Mouse (Mus musculus) intestine, embryonic 15.5 days (tissue): Measurements from ENCODE around the gene Parp8. TPM values are rescaled to one million over a fixed set of nuclear protein-coding genes. Genes with fewer than 3 reads are reported as not detected.
"Not testable (repeated sequence)": the region's sequence is repeated elsewhere in the genome, so short reads cannot be mapped to it uniquely, and the experiment has no call there.

Experiments
- ATAC-seq: fragments of 200-750 bp; cut with Nextera tagmentation; 2 replicates; pipeline ENCODE4 v1.8.0; 2017; ENCODE audit warnings: moderate TSS enrichment, moderate library complexity
- H3K27ac ChIP-seq: fragments of 300-500 bp; sonication (generic); 2 replicates; pipeline ENCODE4 v1.5.1; 2015; ENCODE audit warnings: mild to moderate bottlenecking, inconsistent platforms
- H3K27me3 ChIP-seq: fragments of 300-500 bp; sonication (generic); replicated peaks from 2 replicates; pipeline ENCODE4 v1.6.1; 2015; ENCODE audit warnings: inconsistent platforms
- H3K36me3 ChIP-seq: fragments of 300-500 bp; sonication (generic); 2 replicates; pipeline ENCODE4 v1.6.1; 2015; ENCODE audit warnings: inconsistent platforms
- H3K4me1 ChIP-seq: fragments of 300-500 bp; sonication (generic); replicated peaks from 2 replicates; pipeline ENCODE4 v1.6.1; 2015; ENCODE audit warnings: inconsistent platforms
- H3K4me2 ChIP-seq: fragments of 300-500 bp; sonication (generic); replicated peaks from 2 replicates; pipeline ENCODE4 v1.6.1; 2015; ENCODE audit warnings: mild to moderate bottlenecking, inconsistent platforms
- H3K4me3 ChIP-seq: fragments of 300-500 bp; sonication (generic); replicated peaks from 2 replicates; pipeline ENCODE4 v1.5.1; 2015; ENCODE audit warnings: inconsistent platforms
- H3K9ac ChIP-seq: fragments of 300-500 bp; sonication (generic); 2 replicates; pipeline ENCODE4 v1.6.1; 2015; ENCODE audit warnings: inconsistent platforms
- H3K9me3 ChIP-seq: fragments of 300-500 bp; sonication (generic); 2 replicates; pipeline ENCODE4 v1.6.1; 2016; ENCODE audit warnings: inconsistent platforms
- WGBS: fragments of 180-500 bp; shearing (Covaris S2); methylation state at CpG from one replicate; pipeline ENCODE4 v1.1.7; 2015; 5-methylcytosine and 5-hydroxymethylcytosine counted together
- polyA plus RNA-seq: library from polyadenylated mRNA; unstranded; fragments of >200 nt; fragmentation: Nextera tagmentation; extraction: Ambion mirVana; gene quantifications from 2 replicates; pipeline ENCODE4 v1.2.1, GENCODE M21; 2015

The Parp8 gene
- polyA plus RNA-seq, 1 experiment from 2014 or later = 8.8 TPM

DNA sequence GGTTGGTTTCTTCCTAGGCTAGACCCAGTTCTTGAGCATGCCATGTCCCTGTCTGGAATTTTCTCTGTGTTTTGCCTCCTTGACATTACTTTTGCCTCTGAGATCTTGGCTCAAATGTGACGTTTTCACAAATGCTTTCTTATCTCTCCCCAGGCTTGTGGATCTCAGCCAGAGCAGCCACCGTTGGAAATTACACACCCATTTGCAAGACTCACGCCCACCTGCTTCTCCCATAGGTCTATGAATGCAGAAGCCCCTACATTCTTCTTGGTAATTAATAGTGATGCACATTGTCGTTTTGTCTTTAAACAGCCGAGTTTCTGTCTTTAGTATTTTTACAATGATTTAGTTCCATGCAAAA lies 77.1 kb downstream of the Parp8 start:
- WGBS = 62% methylated on average over 5 of the region's 5 CpGs
- H3K27ac ChIP-seq = no peak overlapping the region

DNA sequence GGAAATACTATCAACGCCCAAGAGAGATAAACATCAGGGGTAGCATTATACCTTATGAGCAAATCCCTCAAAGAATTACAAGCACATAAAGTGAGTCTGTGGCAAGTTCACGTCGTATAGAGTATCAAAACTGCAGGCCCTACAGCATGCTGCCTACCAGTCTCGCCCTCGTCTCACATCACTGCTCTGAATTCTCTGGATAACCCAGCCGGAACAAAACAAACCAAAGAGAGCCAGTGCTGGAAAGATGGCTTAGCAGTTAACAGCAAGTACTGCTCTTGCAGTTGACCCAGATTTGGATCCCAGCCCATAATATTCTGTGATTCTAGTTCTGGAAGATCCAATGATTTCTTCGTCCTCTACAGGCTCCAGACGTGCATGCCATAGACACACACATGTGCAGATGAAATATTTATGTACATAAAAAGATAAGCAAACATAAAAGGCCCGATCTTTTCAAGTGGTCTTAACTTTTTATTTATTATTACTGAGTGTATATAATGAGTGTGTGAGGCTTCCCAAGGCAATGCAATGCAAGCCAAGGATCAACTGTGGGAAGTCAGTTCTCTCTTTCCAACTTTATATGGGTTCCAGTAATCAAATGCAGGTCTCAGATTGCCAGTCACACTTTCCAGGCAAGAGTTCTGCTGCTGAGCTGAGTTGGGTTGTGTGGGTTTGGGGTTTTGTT lies 77.6 kb downstream of the Parp8 start:
- H3K4me3 ChIP-seq = no peak overlapping the region
- no peak overlapping the region for H3K9ac ChIP-seq
- no peaks in the 10 kb centered on the region for H3K27me3 ChIP-seq
- H3K4me1 ChIP-seq = no peaks in the 10 kb centered on the region
- 66% methylated on average over 9 of the region's 9 CpGs for WGBS
- ATAC-seq = no peak
- H3K4me2 ChIP-seq = no peak overlapping the region
- H3K36me3 ChIP-seq = no peaks in the 10 kb centered on the region
- no peak overlapping the region for H3K27ac ChIP-seq
- no peaks in the 10 kb centered on the region for H3K9me3 ChIP-seq

More for the DNA sequence above, 77.1 kb downstream of the Parp8 start:
- H3K9ac ChIP-seq = no peak overlapping the region
- no peak overlapping the region for H3K4me3 ChIP-seq
- H3K36me3 ChIP-seq = no peaks in the 10 kb centered on the region
- H3K27me3 ChIP-seq = no peaks in the 10 kb centered on the region
- no peaks in the 10 kb centered on the region for H3K9me3 ChIP-seq
- no peak for ATAC-seq
- H3K4me2 ChIP-seq = no peak overlapping the region
- H3K4me1 ChIP-seq = no peaks in the 10 kb centered on the region

DNA sequence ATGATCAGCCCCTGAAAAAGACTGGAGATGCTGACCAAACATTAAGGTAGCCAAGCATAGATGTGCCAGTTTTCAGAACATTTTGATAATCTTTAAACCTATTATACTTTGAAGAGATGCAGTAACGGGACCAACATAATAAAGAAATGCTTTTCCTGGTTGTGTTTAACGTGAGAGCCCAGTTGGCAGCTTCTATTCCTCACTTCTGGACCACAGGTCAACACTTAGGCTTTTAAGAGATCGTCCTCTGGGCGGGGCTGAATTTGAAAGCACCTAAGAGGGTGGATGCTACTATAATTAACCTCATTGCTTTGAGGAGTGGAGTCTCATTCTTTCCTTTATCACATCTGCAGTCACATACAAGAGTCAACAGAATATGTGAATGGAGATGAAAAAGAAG lies 78.8 kb downstream of the Parp8 start:
- no peaks in the 10 kb centered on the region for H3K9me3 ChIP-seq
- no peak for ATAC-seq
- no peak overlapping the region for H3K27ac ChIP-seq
- H3K4me3 ChIP-seq = no peak overlapping the region
- 74% methylated on average over 4 of the region's 4 CpGs for WGBS
- no peaks in the 10 kb centered on the region for H3K36me3 ChIP-seq
- no peak overlapping the region for H3K9ac ChIP-seq
- H3K4me1 ChIP-seq = no peaks in the 10 kb centered on the region
- no peak overlapping the region for H3K4me2 ChIP-seq
- no peaks in the 10 kb centered on the region for H3K27me3 ChIP-seq

DNA sequence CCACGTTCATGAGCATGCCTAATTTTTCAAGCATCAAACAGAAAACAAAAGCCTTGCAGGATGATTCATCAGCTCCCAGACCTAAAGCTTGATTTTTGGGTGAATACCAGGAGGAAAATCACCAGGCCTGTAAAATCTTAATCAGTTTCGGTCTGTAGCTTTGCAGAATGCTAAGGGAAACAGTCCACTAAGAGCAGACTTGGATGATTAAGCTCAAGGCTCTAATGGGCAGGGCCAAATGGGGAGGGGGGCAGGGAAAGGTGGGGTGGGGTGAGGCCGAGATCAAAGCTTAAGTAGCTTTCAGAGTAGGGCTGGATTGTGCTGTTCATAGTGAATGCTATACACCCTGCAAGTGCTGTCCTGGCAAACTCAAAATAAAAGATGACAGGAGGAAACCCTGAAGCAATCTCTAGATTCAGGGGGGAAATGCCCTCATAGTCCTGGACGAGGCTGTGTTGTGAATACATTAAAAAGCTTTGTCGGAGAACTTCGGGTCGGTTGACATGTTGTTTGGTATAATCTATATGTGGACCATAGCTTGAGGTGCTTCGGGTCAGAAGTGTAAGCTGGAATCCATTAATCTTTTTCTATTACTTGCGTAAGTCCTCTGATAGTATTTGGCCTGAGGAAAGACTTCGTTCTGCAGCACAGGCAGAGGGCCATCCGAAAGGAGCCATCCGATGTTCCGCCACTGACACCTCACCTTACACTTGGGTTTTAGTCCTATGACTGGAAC lies 83.9 kb downstream of the Parp8 start:
- no peaks in the 10 kb centered on the region for H3K36me3 ChIP-seq
- H3K4me1 ChIP-seq = no peaks in the 10 kb centered on the region
- no peak for ATAC-seq
- WGBS = 60% methylated on average over 13 of the region's 13 CpGs
- no peak overlapping the region for H3K27ac ChIP-seq
- no peak overlapping the region for H3K4me3 ChIP-seq
- no peaks in the 10 kb centered on the region for H3K9me3 ChIP-seq
- H3K27me3 ChIP-seq = no peaks in the 10 kb centered on the region
- no peak overlapping the region for H3K9ac ChIP-seq
- no peak overlapping the region for H3K4me2 ChIP-seq

DNA sequence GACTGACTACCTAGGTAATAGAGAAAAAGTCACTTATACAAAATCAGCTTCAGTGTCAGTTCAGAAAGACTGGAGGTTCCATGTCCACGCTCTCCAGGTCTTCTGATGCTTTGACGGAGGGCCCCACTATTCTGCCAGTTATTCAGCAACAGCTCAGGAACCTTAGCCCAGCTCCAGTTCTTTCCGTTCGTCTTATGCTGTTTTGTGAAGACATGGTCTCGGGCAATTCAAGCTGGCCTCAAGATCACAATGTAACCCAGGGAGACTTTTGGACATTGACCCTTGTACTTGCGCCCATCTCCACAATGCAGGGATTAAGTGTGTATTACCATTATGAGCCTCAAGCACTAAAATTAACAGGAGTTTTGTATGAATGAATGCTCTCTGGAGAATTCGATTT lies 84.6 kb downstream of the Parp8 start:
- no peak overlapping the region for H3K4me2 ChIP-seq
- 87% methylated on average over 7 of the region's 7 CpGs for WGBS
- no peak overlapping the region for H3K9ac ChIP-seq
- no peak overlapping the region for H3K27ac ChIP-seq
- ATAC-seq = no peak
- H3K4me1 ChIP-seq = no peaks in the 10 kb centered on the region
- H3K9me3 ChIP-seq = no peaks in the 10 kb centered on the region
- no peaks in the 10 kb centered on the region for H3K27me3 ChIP-seq
- no peaks in the 10 kb centered on the region for H3K36me3 ChIP-seq
- no peak overlapping the region for H3K4me3 ChIP-seq

DNA sequence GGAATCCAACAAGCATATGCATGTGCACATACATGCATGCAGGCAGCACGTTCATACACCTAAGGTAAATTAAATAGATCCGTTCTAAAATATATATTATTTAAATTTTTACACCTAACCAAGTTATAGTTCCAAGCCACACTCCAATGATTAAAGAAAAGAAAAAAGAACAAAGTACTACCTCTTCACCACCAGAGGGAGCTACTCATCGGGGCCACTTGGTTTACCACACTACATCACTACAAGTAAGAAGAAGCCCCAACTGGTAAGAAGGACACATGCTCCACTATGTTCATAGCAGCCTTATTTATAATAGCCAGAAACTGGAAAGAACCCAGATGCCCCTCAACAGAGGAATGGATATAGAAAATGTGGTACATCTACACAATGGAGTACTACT lies 88.3 kb downstream of the Parp8 start:
- H3K4me1 ChIP-seq, H3K27me3 ChIP-seq, H3K4me3 ChIP-seq, H3K36me3 ChIP-seq, H3K27ac ChIP-seq, H3K4me2 ChIP-seq, ATAC-seq, H3K9ac ChIP-seq, H3K9me3 ChIP-seq: not testable (repeated sequence)
- 92% methylated on average over 3 of the region's 3 CpGs for WGBS

DNA sequence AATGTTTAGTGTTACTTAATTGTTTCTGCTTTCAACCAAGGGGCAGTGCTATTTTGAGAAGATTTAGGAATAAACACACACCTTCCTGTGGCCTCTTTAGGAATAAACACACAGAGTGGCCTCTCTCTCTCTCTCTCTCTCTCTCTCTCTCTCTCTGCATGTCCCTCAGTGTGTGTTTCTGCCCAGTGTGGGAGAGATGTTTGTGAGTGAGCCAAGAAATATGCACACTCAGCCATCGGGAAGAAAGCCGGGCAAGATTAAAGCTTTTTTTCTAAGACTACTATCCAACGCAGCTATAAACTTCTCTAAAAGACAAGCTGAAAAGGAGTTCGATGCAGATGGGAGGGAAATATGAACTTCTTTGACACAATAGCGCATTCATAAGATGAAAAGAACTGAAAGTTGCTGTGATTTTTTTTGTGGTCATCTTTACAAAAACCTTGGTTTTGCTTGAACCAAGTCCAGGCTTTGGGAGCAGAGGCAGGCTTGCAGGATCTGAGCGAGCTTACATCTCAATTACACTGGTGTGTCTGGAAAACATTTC lies 107.9 kb downstream of the Parp8 start:
- Histone ChIP-seq H3K4me2 (no peak overlapping the region), H3K4me1 (no peaks in the 10 kb centered on the region)
- ATAC-seq = no peak

DNA sequence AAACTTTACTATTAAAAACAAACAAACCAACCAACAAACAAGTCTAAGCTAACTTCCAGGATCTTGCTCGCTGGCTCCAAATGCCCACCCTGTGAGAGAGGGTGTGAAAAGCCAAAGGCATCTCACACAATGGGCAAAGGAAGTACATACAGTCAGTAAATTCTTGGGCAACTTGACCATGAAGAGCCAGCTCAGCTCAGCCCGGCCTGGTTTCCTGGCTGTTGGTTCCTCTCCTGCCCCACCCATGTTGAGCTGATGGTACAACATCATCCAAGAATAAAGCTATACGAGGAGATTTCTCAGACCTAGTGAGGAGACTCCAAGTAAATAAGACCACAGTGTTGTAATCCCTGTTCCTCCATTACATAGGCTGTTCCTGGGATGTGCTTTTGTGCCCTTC lies 117.1 kb downstream of the Parp8 start:
- Histone ChIP-seq H3K36me3 (no peaks in the 10 kb centered on the region), H3K4me3 (no peak overlapping the region), H3K27me3 (no peaks in the 10 kb centered on the region), H3K27ac (no peak overlapping the region), H3K9me3 (no peaks in the 10 kb centered on the region), H3K4me1 (no peaks in the 10 kb centered on the region), H3K9ac (no peak overlapping the region), H3K4me2 (no peak overlapping the region)
- ATAC-seq = no peak
- WGBS = 85% methylated on average over 3 of the region's 3 CpGs

More for the DNA sequence above, 107.9 kb downstream of the Parp8 start:
- Histone ChIP-seq H3K9me3 (no peaks in the 10 kb centered on the region), H3K27me3 (no peaks in the 10 kb centered on the region), H3K9ac (no peak overlapping the region), H3K36me3 (no peaks in the 10 kb centered on the region), H3K4me3 (no peak overlapping the region), H3K27ac (no peak overlapping the region)
- WGBS = 51% methylated on average over 6 of the region's 6 CpGs

DNA sequence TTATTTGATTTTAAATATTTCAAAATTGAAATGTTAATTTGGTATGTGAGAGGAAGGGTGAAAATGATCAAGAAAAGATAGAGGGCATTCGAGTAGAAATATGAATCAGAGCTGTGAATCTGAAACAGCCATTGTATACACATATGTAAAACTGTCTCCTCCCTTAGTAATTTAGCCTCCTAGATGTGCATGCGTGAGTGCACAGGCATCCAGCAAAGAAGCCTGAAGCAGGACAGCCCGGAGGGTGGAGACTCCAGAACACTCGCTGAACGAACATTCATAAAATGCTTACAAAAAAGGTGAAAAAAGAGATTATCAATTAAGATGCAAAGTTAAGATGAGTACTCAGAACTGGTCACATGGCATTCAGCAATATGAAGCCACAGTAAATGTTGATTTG lies 121.9 kb downstream of the Parp8 start:
- H3K36me3 ChIP-seq = no peaks in the 10 kb centered on the region
- no peak overlapping the region for H3K9ac ChIP-seq
- no peaks in the 10 kb centered on the region for H3K4me1 ChIP-seq
- no peaks in the 10 kb centered on the region for H3K9me3 ChIP-seq
- no peaks in the 10 kb centered on the region for H3K27me3 ChIP-seq
- 82% methylated on average over 5 of the region's 5 CpGs for WGBS
- no peak for ATAC-seq
- no peak overlapping the region for H3K27ac ChIP-seq
- no peak overlapping the region for H3K4me3 ChIP-seq
- H3K4me2 ChIP-seq = no peak overlapping the region

DNA sequence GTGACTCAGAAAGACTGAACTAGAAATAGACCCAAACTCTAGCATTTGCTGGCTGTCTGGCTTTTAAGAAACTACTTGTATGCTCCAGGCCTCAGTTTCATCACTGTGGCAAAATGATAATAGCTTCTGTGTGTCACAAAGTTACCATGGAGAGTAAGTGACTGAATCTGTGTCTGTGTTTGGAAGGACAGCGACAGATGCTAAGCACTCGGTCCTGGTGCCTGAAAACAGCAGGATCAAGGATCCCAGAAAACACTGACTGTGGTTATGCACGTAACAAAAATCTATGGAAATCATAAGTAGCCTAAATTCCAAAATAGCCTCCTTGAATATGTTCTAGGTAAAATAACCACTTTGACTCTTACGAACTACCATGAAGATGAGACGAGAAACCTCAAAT lies 126.9 kb downstream of the Parp8 start:
- no peaks in the 10 kb centered on the region for H3K27me3 ChIP-seq
- WGBS = 92% methylated on average over 5 of the region's 5 CpGs
- ATAC-seq = no peak
- no peaks in the 10 kb centered on the region for H3K36me3 ChIP-seq
- H3K27ac ChIP-seq = no peak overlapping the region
- H3K4me1 ChIP-seq = no peaks in the 10 kb centered on the region
- no peak overlapping the region for H3K4me2 ChIP-seq
- H3K4me3 ChIP-seq = no peak overlapping the region
- H3K9me3 ChIP-seq = no peaks in the 10 kb centered on the region
- H3K9ac ChIP-seq = no peak overlapping the region

DNA sequence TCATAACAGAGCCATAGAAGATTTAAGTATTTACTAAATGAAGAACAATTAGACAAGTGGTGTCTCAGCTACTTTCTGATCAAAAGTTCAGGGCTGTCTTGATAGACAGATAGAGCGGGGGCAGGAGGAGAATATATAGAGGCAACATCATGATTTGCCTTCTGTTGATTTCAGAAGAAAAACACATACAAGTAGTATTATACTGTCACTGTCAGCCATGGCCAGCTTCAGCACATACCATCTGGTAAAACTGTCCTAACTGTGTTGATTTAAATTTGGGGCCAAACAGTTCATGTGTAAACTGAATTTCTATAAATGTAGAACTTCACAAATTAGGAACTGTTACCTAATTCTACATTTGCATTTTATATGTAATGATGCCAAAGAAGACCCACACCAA lies 127.6 kb downstream of the Parp8 start:
- no peaks in the 10 kb centered on the region for H3K4me1 ChIP-seq
- H3K9me3 ChIP-seq = no peaks in the 10 kb centered on the region
- H3K27me3 ChIP-seq = no peaks in the 10 kb centered on the region
- H3K4me2 ChIP-seq = no peak overlapping the region
- H3K27ac ChIP-seq = no peak overlapping the region
- H3K9ac ChIP-seq = no peak overlapping the region
- no peaks in the 10 kb centered on the region for H3K36me3 ChIP-seq
- 90% methylated on average over 1 of the region's 1 CpGs for WGBS
- H3K4me3 ChIP-seq = no peak overlapping the region
- ATAC-seq = no peak

DNA sequence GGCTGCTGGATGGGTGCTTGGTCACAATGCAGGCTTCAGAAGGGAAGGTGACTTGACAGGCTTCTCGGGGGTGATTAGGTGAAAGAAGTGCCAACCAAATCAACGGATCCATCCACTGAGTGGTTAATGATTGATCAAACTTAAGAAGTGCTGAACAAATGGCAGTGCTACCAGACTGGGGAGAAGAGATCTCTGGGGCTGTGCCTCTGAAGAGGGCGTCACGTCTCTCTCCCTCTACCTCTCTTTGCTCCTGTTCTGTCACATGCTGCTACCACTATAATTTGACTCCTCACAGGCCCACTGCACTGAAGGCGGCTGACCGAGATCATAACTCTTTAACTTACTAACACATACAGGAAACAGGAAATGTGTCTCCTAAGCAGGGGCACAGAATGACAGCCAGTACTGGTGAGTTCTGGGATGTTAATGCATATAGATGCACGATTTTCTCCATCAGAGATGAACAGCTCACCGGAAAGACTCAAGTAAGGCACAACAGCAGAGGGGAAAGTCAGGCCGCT lies 140.9 kb downstream of the Parp8 start:
- peak; percentile 51 for ATAC-seq
- no peak overlapping the region for H3K4me2 ChIP-seq
- H3K9ac ChIP-seq = no peak overlapping the region
- H3K4me3 ChIP-seq = no peak overlapping the region
- H3K4me1 ChIP-seq = no peaks in the 10 kb centered on the region
- 45% methylated on average over 9 of the region's 9 CpGs for WGBS
- no peak overlapping the region for H3K27ac ChIP-seq
- H3K27me3 ChIP-seq = no peaks in the 10 kb centered on the region
- no peaks in the 10 kb centered on the region for H3K36me3 ChIP-seq
- H3K9me3 ChIP-seq = no peaks in the 10 kb centered on the region

DNA sequence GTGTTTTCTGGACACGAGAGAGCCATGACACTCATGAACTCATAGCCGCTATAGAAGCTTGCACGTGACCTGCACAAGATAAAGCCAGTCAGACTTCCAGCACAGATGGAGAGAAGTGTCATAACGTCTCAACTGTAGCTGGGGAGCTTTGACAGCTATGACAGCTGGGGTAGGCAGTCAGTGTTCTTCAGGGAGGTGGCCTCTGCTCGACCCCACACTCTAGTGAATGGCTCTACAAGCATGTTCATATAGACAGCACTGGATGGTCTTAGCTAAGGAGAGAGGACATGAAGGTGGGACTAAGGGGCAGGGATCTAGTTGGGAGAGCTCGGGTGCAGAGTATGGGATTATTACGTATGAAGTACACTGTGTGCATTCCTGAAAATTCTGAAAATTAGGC lies 143.1 kb downstream of the Parp8 start:
- ATAC-seq = no peak
- Histone ChIP-seq H3K9ac (no peak overlapping the region), H3K4me2 (no peak overlapping the region), H3K9me3 (no peaks in the 10 kb centered on the region), H3K36me3 (no peaks in the 10 kb centered on the region), H3K4me3 (no peak overlapping the region), H3K27me3 (no peaks in the 10 kb centered on the region), H3K27ac (no peak overlapping the region), H3K4me1 (no peaks in the 10 kb centered on the region)
- 84% methylated on average over 7 of the region's 7 CpGs for WGBS
